ENCODE assay signal across 8 mouse cellular contexts in the genomic region with DNA sequence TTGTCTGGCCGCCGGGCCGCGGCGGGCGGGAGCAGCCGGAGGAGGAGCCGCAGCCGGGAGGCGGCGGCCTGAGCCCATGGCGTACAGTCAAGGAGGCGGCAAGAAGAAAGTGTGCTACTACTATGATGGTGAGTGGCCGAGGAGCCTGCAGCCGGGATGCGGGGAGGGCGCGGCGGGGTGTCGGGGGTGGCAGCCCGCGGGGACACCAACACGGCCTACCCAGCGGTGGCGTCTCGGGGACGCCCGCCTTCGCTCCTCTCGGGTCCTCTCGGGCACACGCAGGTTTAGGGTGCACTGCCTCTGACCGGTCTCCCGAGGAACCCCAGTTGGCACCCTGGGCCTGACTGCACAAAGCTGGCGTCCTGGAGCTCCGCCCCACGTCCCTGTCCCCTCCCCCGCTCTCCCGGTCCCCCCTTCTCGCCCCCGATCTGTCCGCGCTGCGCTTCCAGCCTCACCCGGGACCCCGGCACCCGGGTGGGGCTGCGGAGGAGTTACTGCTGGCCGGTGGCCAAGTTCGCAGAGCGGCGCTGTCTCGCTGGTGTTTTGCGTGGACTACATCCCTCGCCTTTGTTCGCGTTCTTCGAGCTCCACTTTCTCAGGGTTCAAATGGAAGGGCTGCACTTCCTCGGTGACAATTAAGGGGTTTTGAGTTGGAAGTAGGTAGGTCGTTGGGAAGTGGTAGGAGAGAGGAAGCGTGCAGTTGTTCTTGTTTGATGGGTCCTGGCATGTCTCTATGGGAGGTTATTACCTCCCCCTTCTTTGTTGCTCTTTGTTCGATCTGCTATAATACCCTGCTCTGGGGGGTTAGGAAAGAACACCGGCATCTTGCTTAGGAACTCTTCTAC. TPM values are rescaled to one million over a fixed set of nuclear protein-coding genes. Genes with fewer than 3 reads are reported as not detected.
DNase-seq lines count a peak whose midpoint lies in the region; ATAC-seq and TF ChIP-seq lines count a peak whose summit lies in the region.

No protein-coding gene starts in this region.

- TF ChIP-seq CTCF in lung, postnatal 0 days (IDR thresholded peaks at IDR 0.05) = peak; percentile 8; the same call in 1 of the 2 replicates

- H3K36me3 ChIP-seq in forebrain, embryonic 13.5 days (ENCODE audit: poor library complexity, severe bottlenecking) = no peaks in the 10 kb centered on the region
- H3K36me3 ChIP-seq in hindbrain, embryonic 11.5 days (ENCODE audit: control insufficient read depth, insufficient read depth, low read length) = no peaks in the 10 kb centered on the region
- no peaks in the 10 kb centered on the region for H3K36me3 ChIP-seq in lung, postnatal 0 days (ENCODE audit: insufficient read depth, low read length)

- H3K27ac ChIP-seq in forebrain, embryonic 13.5 days = peak overlapping the region; percentile 99
- H3K27ac ChIP-seq in hindbrain, embryonic 11.5 days (ENCODE audit: low read depth, low read length) = peak overlapping the region; percentile 98
- H3K27ac ChIP-seq in lung, postnatal 0 days (ENCODE audit: low read length) = peak overlapping the region; percentile 91

- no peaks in the 10 kb centered on the region for H3K27me3 ChIP-seq in forebrain, embryonic 13.5 days
- no peaks in the 10 kb centered on the region for H3K27me3 ChIP-seq in hindbrain, embryonic 11.5 days (ENCODE audit: control insufficient read depth, insufficient read depth, low read length)
- H3K27me3 ChIP-seq in lung, postnatal 0 days (replicated peaks; ENCODE audit: insufficient read depth, low read length) = no peaks in the 10 kb centered on the region

- H3K4me1 ChIP-seq in forebrain, embryonic 13.5 days = peaks cover 17% of the 10 kb centered on the region
- no peaks in the 10 kb centered on the region for H3K4me1 ChIP-seq in hindbrain, embryonic 11.5 days (replicated peaks; ENCODE audit: control insufficient read depth, insufficient read depth, low read length)
- H3K4me1 ChIP-seq in lung, postnatal 0 days (ENCODE audit: insufficient read depth, low read depth, low read length) = no peaks in the 10 kb centered on the region; the same call in 1 of the 2 replicates

- H3K9me3 ChIP-seq in forebrain, embryonic 13.5 days (replicated peaks) = 0 out of 2 replicates have a peak, but pooled peaks cover 7% of the 10 kb centered on the region
- H3K9me3 ChIP-seq in hindbrain, embryonic 11.5 days (ENCODE audit: control insufficient read depth, low read length) = no peaks in the 10 kb centered on the region
- no peaks in the 10 kb centered on the region for H3K9me3 ChIP-seq in lung, postnatal 0 days (ENCODE audit: low read length)

- no peak for TF ChIP-seq EP300 in lung, postnatal 0 days (IDR thresholded peaks at IDR 0.05)

- peak; percentile 48 for ATAC-seq in CD4-positive, CD25-positive, alpha-beta regulatory T cell, adult 4 months
- ATAC-seq in forebrain, embryonic 13.5 days = peak; percentile 80
- peak; percentile 83 for ATAC-seq in hindbrain, embryonic 11.5 days (ENCODE audit: low FRiP score)
- ATAC-seq in lung, postnatal 0 days = peak; percentile 80

- peak overlapping the region; percentile 99 for H3K9ac ChIP-seq in forebrain, embryonic 13.5 days
- peak overlapping the region; percentile 99 for H3K9ac ChIP-seq in hindbrain, embryonic 11.5 days (ENCODE audit: low read depth, low read length)
- H3K9ac ChIP-seq in lung, postnatal 0 days (replicated peaks; ENCODE audit: low read depth) = peak overlapping the region; percentile 71

- peak overlapping the region; percentile 65 for H3K4me2 ChIP-seq in forebrain, embryonic 13.5 days
- H3K4me2 ChIP-seq in hindbrain, embryonic 11.5 days (replicated peaks; ENCODE audit: low read depth, low read length) = peak overlapping the region; percentile 30
- peak overlapping the region; percentile 68 for H3K4me2 ChIP-seq in lung, postnatal 0 days (replicated peaks; ENCODE audit: low read depth, low read length)

- peak overlapping the region; percentile 94 for H3K4me3 ChIP-seq in forebrain, embryonic 13.5 days
- peak overlapping the region; percentile 96 for H3K4me3 ChIP-seq in hindbrain, embryonic 11.5 days (ENCODE audit: low read depth, low read length)
- peak overlapping the region; percentile 67 for H3K4me3 ChIP-seq in lung, postnatal 0 days (ENCODE audit: low read depth, low read length)

- WGBS in forebrain, embryonic 13.5 days = 0% methylated on average over 41 of the region's 63 CpGs
- under 1% methylated on average over 47 of the region's 63 CpGs for WGBS in hindbrain, embryonic 11.5 days
- 0% methylated on average over 42 of the region's 63 CpGs for WGBS in lung, postnatal 0 days

- DNase-seq in adrenal gland, postnatal 14 days = peak; percentile 83
- peak; percentile 75 for DNase-seq in hindbrain, embryonic 11.5 days (ENCODE audit: low spot score)
- peak; percentile 70 to 77 for DNase-seq in layer of hippocampus, postnatal 10 days (ENCODE audit: low spot score in 2 of 2)
- DNase-seq in lung, postnatal 0 days (ENCODE audit: low spot score) = peak; percentile 83
- DNase-seq in ovary, adult 18-20 months (ENCODE audit: low spot score) = peak; percentile 42
- DNase-seq in thymus, postnatal 36 days = peak; percentile 77 to 80

RNA-seq across cellular contexts. Expression of gene Hdac2, which starts 0.6 kb away (rescaled TPM):
- polyA plus RNA-seq in CD4-positive, CD25-positive, alpha-beta regulatory T cell, adult 4 months (2017; shearing (Covaris generic)) = 10 to 100 TPM in 1 of 2 experiments, 1 to 10 TPM in 1; 7.9 to 18.3 TPM
- total RNA-seq in adrenal gland, postnatal 14 days (2021) = 96.5 and 103 TPM in 2 replicates
- 454 and 467 TPM in 2 replicates for polyA plus RNA-seq in forebrain, embryonic 13.5 days (2015; fragmentation: Nextera tagmentation; extraction: Ambion mirVana)
- polyA plus RNA-seq in hindbrain, embryonic 11.5 days (2014; fragmentation: Nextera tagmentation; extraction: Ambion mirVana) = 460 and 499 TPM in 2 replicates
- total RNA-seq in layer of hippocampus, postnatal 10 days (2021) = 100 to 1,000 TPM; 121 to 124 TPM
- polyA plus RNA-seq in lung, postnatal 0 days (2015; fragmentation: Nextera tagmentation; extraction: Ambion mirVana) = 91.2 and 103 TPM in 2 replicates

Comparison
In these comparisons a context has a peak if more than half of its experiments do, and no peak if none do; other contexts are left out.
1. Peak in every context shown above with its lines: DNase-seq, ATAC-seq, H3K4me3 ChIP-seq and H3K27ac ChIP-seq.